Mouse (Mus musculus) stomach, embryonic 14.5 days (tissue): ENCODE measurements around the gene Cacna2d3. TPM values are rescaled to one million over a fixed set of nuclear protein-coding genes. Genes with fewer than 3 reads are reported as not detected.

ENCODE experiments used
- ATAC-seq: fragments of 200-750 bp; cut with Nextera tagmentation; 2 replicates; pipeline ENCODE4 v1.8.0; 2017; ENCODE audit warnings: low read depth, moderate TSS enrichment; ENCODE audit not compliant: insufficient number of reproducible peaks, insufficient read depth, low FRiP score
- H3K27ac ChIP-seq: fragments of 300-500 bp; sonication (generic); 2 replicates; pipeline ENCODE4 v1.5.1; 2014; ENCODE audit warnings: mild to moderate bottlenecking, low read length, moderate library complexity, mixed read lengths
- H3K27me3 ChIP-seq: fragments of 300-500 bp; sonication (generic); 2 replicates; pipeline ENCODE4 v1.6.1; 2014; ENCODE audit warnings: low read length, control low read depth, mixed read lengths; ENCODE audit not compliant: control insufficient read depth, insufficient read depth
- H3K36me3 ChIP-seq: fragments of 300-500 bp; sonication (generic); 2 replicates; pipeline ENCODE4 v1.6.1; 2014; ENCODE audit warnings: mild to moderate bottlenecking, control low read depth, low read length, moderate library complexity, mixed read lengths; ENCODE audit not compliant: control insufficient read depth, insufficient read depth
- H3K4me1 ChIP-seq: fragments of 300-500 bp; sonication (generic); 2 replicates; pipeline ENCODE4 v1.6.1; 2014; ENCODE audit warnings: low read length, control low read depth, mixed read lengths; ENCODE audit not compliant: control insufficient read depth, insufficient read depth
- H3K4me2 ChIP-seq: fragments of 300-500 bp; sonication (generic); replicated peaks from 2 replicates; pipeline ENCODE4 v1.6.1; 2014; ENCODE audit warnings: low read depth, low read length, control low read depth
- H3K4me3 ChIP-seq: fragments of 300-500 bp; sonication (generic); 2 replicates; pipeline ENCODE4 v1.5.1; 2014; ENCODE audit warnings: low read depth, low read length, control low read depth
- H3K9ac ChIP-seq: fragments of 300-500 bp; sonication (generic); replicated peaks from 2 replicates; pipeline ENCODE4 v1.6.1; 2014; ENCODE audit warnings: low read depth, mild to moderate bottlenecking, control low read depth, low read length, moderate library complexity, mixed read lengths
- H3K9me3 ChIP-seq: fragments of 300-500 bp; sonication (generic); 2 replicates; pipeline ENCODE4 v1.6.1; 2016; ENCODE audit warnings: low read depth, low read length, control low read depth; ENCODE audit not compliant: control insufficient read depth
- WGBS: fragments of 180-500 bp; shearing (Covaris S2); extraction: QIAGEN DNeasy Blood & Tissue Kit; methylation state at CpG from one replicate; pipeline ENCODE4 v1.1.7; 2014; 5-methylcytosine and 5-hydroxymethylcytosine counted together
- polyA plus RNA-seq: library from polyadenylated mRNA; unstranded; fragments of >200 nt; fragmentation: Nextera tagmentation; extraction: Ambion mirVana; gene quantifications from 2 replicates; pipeline ENCODE4 v1.2.1, GENCODE M21; 2014

Cacna2d3 gene
- polyA plus RNA-seq, 1 experiment from 2014 or later: 3.5 TPM

DNA sequence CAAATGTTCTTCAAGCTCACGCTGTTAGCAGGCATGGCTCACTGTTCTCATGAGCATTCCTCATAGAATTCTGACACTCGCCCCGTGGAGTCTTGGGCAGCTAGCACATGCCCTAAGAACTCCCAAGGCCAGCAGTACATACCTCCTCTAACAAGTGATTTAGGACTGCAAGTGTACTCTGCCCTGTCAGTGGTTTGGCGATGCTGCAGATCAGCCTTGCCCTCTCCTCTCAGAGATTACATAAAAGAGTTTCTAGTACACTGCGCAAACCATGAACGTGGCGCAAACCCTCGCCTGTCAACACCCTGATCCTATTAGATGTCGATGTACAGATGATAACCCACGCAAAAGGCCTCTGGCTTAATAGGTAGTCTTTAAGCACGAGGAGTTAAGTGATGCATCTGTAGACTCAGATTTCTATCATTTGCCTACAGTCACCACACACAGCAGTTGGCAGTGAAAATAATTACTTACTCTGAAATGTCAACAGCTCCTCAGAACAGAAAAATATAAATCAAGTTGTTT, 691.7 kb downstream of the Cacna2d3 start:
- H3K36me3 ChIP-seq: no peaks in the 10 kb centered on the region
- H3K4me3 ChIP-seq: no peak overlapping the region
- no peaks in the 10 kb centered on the region for H3K27me3 ChIP-seq
- no peaks in the 10 kb centered on the region for H3K4me1 ChIP-seq
- H3K9ac ChIP-seq: no peak overlapping the region
- H3K9me3 ChIP-seq: no peaks in the 10 kb centered on the region
- H3K27ac ChIP-seq: no peak overlapping the region
- ATAC-seq: no peak
- 76% methylated on average over 11 of the region's 11 CpGs for WGBS
- H3K4me2 ChIP-seq: no peak overlapping the region

- H3K36me3 ChIP-seq: no peaks in the 10 kb centered on the region
- H3K4me1 ChIP-seq: no peaks in the 10 kb centered on the region
- H3K27ac ChIP-seq: no peak overlapping the region
- H3K9ac ChIP-seq: no peak overlapping the region
- no peak overlapping the region for H3K4me3 ChIP-seq
- no peak overlapping the region for H3K4me2 ChIP-seq
- no peaks in the 10 kb centered on the region for H3K27me3 ChIP-seq
- WGBS: 87% methylated on average over 2 of the region's 2 CpGs
- H3K9me3 ChIP-seq: no peaks in the 10 kb centered on the region
- ATAC-seq: no peak
Observed at GRCm38 (mm10) chr14:29029107-29029469, 692.6 kb downstream of the Cacna2d3 start.

- WGBS: 87% methylated on average over 6 of the region's 6 CpGs
- H3K4me3 ChIP-seq: no peak overlapping the region
- H3K9me3 ChIP-seq: no peaks in the 10 kb centered on the region
Observed at GRCm38 (mm10) chr14:29028391-29029106, 693.1 kb downstream of the Cacna2d3 start.

DNA sequence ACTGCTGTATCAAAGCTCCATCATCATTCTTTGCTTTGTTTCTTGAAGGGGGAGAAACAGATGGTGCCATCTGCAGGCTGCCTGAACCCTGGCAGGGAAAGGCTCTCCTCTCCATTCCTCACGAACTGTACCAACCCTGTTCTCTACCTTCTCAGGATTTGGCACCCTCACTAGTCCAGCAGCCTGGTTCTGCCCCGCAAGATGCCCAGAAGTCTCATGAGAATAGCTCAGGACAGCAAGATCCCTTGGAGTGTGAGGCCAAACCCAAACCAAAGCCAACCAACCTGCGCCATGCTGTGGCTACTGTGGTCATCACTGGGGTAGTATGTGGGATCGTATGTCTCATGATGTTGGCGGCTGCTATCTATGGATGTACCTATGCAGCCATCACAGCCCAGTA, 694.4 kb downstream of the Cacna2d3 start:
- H3K27ac ChIP-seq: no peak overlapping the region
- H3K9me3 ChIP-seq: no peaks in the 10 kb centered on the region
- no peaks in the 10 kb centered on the region for H3K36me3 ChIP-seq
- ATAC-seq: no peak
- no peak overlapping the region for H3K9ac ChIP-seq
- H3K4me2 ChIP-seq: no peak overlapping the region
- no peaks in the 10 kb centered on the region for H3K4me1 ChIP-seq
- H3K27me3 ChIP-seq: no peaks in the 10 kb centered on the region
- WGBS: 86% methylated on average over 5 of the region's 5 CpGs
- no peak overlapping the region for H3K4me3 ChIP-seq

More at GRCm38 (mm10) chr14:29028391-29029106, 693.1 kb downstream of the Cacna2d3 start:
- H3K36me3 ChIP-seq: no peaks in the 10 kb centered on the region
- H3K27me3 ChIP-seq: no peaks in the 10 kb centered on the region
- ATAC-seq: no peak
- no peak overlapping the region for H3K9ac ChIP-seq
- no peaks in the 10 kb centered on the region for H3K4me1 ChIP-seq
- no peak overlapping the region for H3K27ac ChIP-seq
- H3K4me2 ChIP-seq: no peak overlapping the region

GRCm38 (mm10) chr14:29025335-29025734, 696.3 kb downstream of the Cacna2d3 start:
- Histone ChIP-seq H3K27ac (no peak overlapping the region), H3K9ac (no peak overlapping the region), H3K9me3 (no peaks in the 10 kb centered on the region), H3K4me1 (no peaks in the 10 kb centered on the region), H3K4me3 (no peak overlapping the region), H3K36me3 (no peaks in the 10 kb centered on the region), H3K4me2 (no peak overlapping the region), H3K27me3 (no peaks in the 10 kb centered on the region)
- 88% methylated on average over 6 of the region's 6 CpGs for WGBS
- ATAC-seq: no peak

DNA sequence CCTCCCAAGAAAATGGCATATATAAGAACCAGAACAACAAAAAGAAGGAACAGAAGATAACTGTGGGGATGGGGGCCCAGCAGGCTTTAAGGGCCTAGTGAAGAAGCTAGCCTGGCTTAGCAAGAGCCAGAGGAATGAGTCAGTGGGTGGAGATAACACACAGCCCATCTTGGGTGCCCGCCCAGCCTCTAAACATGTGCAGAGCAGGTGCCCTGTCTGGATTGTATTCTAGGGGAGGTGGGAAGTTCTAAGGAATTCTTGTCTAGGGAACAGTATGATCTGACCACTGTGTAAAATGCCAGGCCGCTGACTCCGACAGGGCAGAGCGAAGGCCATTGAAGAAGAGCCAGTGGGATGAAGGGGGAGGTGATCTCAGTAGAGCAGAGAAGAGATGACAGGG, 698.4 kb downstream of the Cacna2d3 start:
- H3K27me3 ChIP-seq: no peaks in the 10 kb centered on the region
- no peak overlapping the region for H3K9ac ChIP-seq
- no peak for ATAC-seq
- no peak overlapping the region for H3K4me3 ChIP-seq
- H3K9me3 ChIP-seq: no peaks in the 10 kb centered on the region
- 92% methylated on average over 4 of the region's 4 CpGs for WGBS
- H3K4me1 ChIP-seq: no peaks in the 10 kb centered on the region
- H3K4me2 ChIP-seq: no peak overlapping the region
- H3K36me3 ChIP-seq: no peaks in the 10 kb centered on the region
- H3K27ac ChIP-seq: no peak overlapping the region

- H3K9ac ChIP-seq: no peak overlapping the region
- H3K4me2 ChIP-seq: no peak overlapping the region
- H3K9me3 ChIP-seq: no peaks in the 10 kb centered on the region
- WGBS: 76% methylated on average over 4 of the region's 4 CpGs
- H3K4me1 ChIP-seq: no peaks in the 10 kb centered on the region
- H3K27me3 ChIP-seq: no peaks in the 10 kb centered on the region
- no peak overlapping the region for H3K4me3 ChIP-seq
- no peak overlapping the region for H3K27ac ChIP-seq
- no peaks in the 10 kb centered on the region for H3K36me3 ChIP-seq
- no peak for ATAC-seq
Observed at GRCm38 (mm10) chr14:29021295-29021694, 700.4 kb downstream of the Cacna2d3 start.

DNA sequence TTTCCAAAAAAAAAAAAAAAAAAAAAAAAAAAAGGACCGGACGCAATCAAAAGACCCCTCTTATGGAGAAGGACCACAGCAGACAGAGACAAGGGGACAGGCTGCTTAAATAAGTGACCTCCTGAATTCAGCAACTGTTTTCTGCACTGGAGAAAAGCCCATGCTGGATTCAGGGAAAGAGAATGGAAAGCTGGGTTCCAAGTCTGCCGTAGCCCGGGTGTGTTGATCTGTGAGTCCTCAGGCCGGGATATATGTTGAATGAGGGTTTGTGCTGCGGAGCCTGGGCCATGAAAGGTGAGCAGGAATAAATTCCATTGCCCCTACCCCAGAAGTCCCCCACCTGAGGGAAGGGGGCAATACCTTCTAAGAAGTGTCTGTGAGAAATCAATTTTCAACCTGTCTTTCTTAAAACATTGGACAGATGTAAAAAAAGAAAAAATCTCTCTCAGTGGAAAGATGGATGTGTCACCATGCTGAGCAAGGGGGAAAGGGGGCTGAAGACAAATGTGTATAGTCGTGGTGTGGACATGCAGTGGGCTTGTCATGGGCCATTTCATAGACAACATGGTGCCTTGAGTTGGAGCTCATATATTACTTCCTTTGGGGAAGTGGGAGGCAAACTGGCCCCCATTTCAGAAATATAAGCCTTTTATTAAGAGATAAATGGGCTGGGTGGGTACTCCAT, 703.2 kb downstream of the Cacna2d3 start:
- Histone ChIP-seq H3K9me3 (no peaks in the 10 kb centered on the region), H3K9ac (no peak overlapping the region), H3K4me3 (no peak overlapping the region), H3K27me3 (no peaks in the 10 kb centered on the region), H3K36me3 (no peaks in the 10 kb centered on the region), H3K4me1 (no peaks in the 10 kb centered on the region), H3K4me2 (no peak overlapping the region), H3K27ac (no peak overlapping the region)
- no peak for ATAC-seq
- WGBS: 52% methylated on average over 7 of the region's 7 CpGs
